Mouse (Mus musculus): ENCODE data around the gene Syngr2. TPM values are rescaled to one million over a fixed set of nuclear protein-coding genes. Genes with fewer than 3 reads are reported as not detected.

The Syngr2 gene
- polyA plus RNA-seq, 1 experiment: 229 TPM

GRCm38 (mm10) chr11:117768725-117769682 lies 40.5 kb upstream of the Syngr2 start:
- WGBS: 28% methylated on average over 20 of the region's 20 CpGs
- Histone ChIP-seq H3K36me3 (ENCODE audit: control insufficient read depth, insufficient read depth, low read length) (peaks cover 66% of the 10 kb centered on the region), H3K4me1 (ENCODE audit: control insufficient read depth, insufficient read depth, insufficient read length, low read length) (peaks cover 11% of the 10 kb centered on the region)

GRCm38 (mm10) chr11:117769683-117770047 lies 39.8 kb upstream of the Syngr2 start:
- H3K27ac ChIP-seq (ENCODE audit: insufficient read depth, low read depth, low read length): no peak overlapping the region
- peaks cover 66% of the 10 kb centered on the region for H3K36me3 ChIP-seq (ENCODE audit: control insufficient read depth, insufficient read depth, low read length)
- TF ChIP-seq CTCF (IDR thresholded peaks at IDR 0.05; ENCODE audit: extremely low read depth, insufficient read length, insufficient replicate concordance, low read depth, low read length): no peak
- peaks cover 11% of the 10 kb centered on the region for H3K4me1 ChIP-seq (ENCODE audit: control insufficient read depth, insufficient read depth, insufficient read length, low read length)
- WGBS: 89% methylated on average over 7 of the region's 7 CpGs
- H3K4me3 ChIP-seq (ENCODE audit: low read depth, low read length): no peak overlapping the region
- H3K27me3 ChIP-seq (ENCODE audit: control insufficient read depth, insufficient read depth, low read length): no peaks in the 10 kb centered on the region

More at GRCm38 (mm10) chr11:117768725-117769682, 40.5 kb upstream of the Syngr2 start:
- Histone ChIP-seq H3K27me3 (ENCODE audit: control insufficient read depth, insufficient read depth, low read length) (no peaks in the 10 kb centered on the region), H3K27ac (ENCODE audit: insufficient read depth, low read depth, low read length) (peak overlapping the region; percentile 85), H3K4me3 (ENCODE audit: low read depth, low read length) (peak overlapping the region; percentile 9; the same call in 1 of the 2 replicates)
- TF ChIP-seq CTCF (IDR thresholded peaks at IDR 0.05; ENCODE audit: extremely low read depth, insufficient read length, insufficient replicate concordance, low read depth, low read length): no peak
- no peak for TF ChIP-seq POLR2A (IDR thresholded peaks at IDR 0.05; ENCODE audit: low read depth, low read length)

GRCm38 (mm10) chr11:117770407-117770806 lies 39.1 kb upstream of the Syngr2 start:
- Histone ChIP-seq H3K27ac (ENCODE audit: insufficient read depth, low read depth, low read length) (no peak overlapping the region), H3K36me3 (ENCODE audit: control insufficient read depth, insufficient read depth, low read length) (peaks cover 66% of the 10 kb centered on the region), H3K27me3 (ENCODE audit: control insufficient read depth, insufficient read depth, low read length) (no peaks in the 10 kb centered on the region), H3K4me1 (ENCODE audit: control insufficient read depth, insufficient read depth, insufficient read length, low read length) (peaks cover 11% of the 10 kb centered on the region), H3K4me3 (ENCODE audit: low read depth, low read length) (no peak overlapping the region)
- TF ChIP-seq POLR2A (IDR thresholded peaks at IDR 0.05; ENCODE audit: low read depth, low read length): no peak
- TF ChIP-seq CTCF (IDR thresholded peaks at IDR 0.05; ENCODE audit: extremely low read depth, insufficient read length, insufficient replicate concordance, low read depth, low read length): no peak
- WGBS: 87% methylated on average over 10 of the region's 10 CpGs

GRCm38 (mm10) chr11:117772352-117772751 lies 37.1 kb upstream of the Syngr2 start:
- Histone ChIP-seq H3K27ac (ENCODE audit: insufficient read depth, low read depth, low read length) (no peak overlapping the region), H3K27me3 (ENCODE audit: control insufficient read depth, insufficient read depth, low read length) (no peaks in the 10 kb centered on the region), H3K36me3 (ENCODE audit: control insufficient read depth, insufficient read depth, low read length) (peaks cover 58% of the 10 kb centered on the region), H3K4me1 (ENCODE audit: control insufficient read depth, insufficient read depth, insufficient read length, low read length) (peaks cover 11% of the 10 kb centered on the region), H3K4me3 (ENCODE audit: low read depth, low read length) (no peak overlapping the region)
- 90% methylated on average over 7 of the region's 7 CpGs for WGBS
- TF ChIP-seq POLR2A (IDR thresholded peaks at IDR 0.05; ENCODE audit: low read depth, low read length) (no peak), CTCF (IDR thresholded peaks at IDR 0.05; ENCODE audit: extremely low read depth, insufficient read length, insufficient replicate concordance, low read depth, low read length) (no peak)

GRCm38 (mm10) chr11:117774925-117775324 lies 34.5 kb upstream of the Syngr2 start:
- Histone ChIP-seq H3K27ac (ENCODE audit: insufficient read depth, low read depth, low read length) (no peak overlapping the region), H3K36me3 (ENCODE audit: control insufficient read depth, insufficient read depth, low read length) (peaks cover 63% of the 10 kb centered on the region), H3K27me3 (ENCODE audit: control insufficient read depth, insufficient read depth, low read length) (no peaks in the 10 kb centered on the region), H3K4me1 (ENCODE audit: control insufficient read depth, insufficient read depth, insufficient read length, low read length) (peaks cover 13% of the 10 kb centered on the region), H3K4me3 (ENCODE audit: low read depth, low read length) (no peak overlapping the region)
- 91% methylated on average over 10 of the region's 10 CpGs for WGBS
- TF ChIP-seq CTCF (IDR thresholded peaks at IDR 0.05; ENCODE audit: extremely low read depth, insufficient read length, insufficient replicate concordance, low read depth, low read length) (no peak), POLR2A (IDR thresholded peaks at IDR 0.05; ENCODE audit: low read depth, low read length) (no peak)

- Histone ChIP-seq H3K27ac (ENCODE audit: insufficient read depth, low read depth, low read length) (no peak overlapping the region), H3K27me3 (ENCODE audit: control insufficient read depth, insufficient read depth, low read length) (no peaks in the 10 kb centered on the region), H3K4me1 (ENCODE audit: control insufficient read depth, insufficient read depth, insufficient read length, low read length) (peaks cover 13% of the 10 kb centered on the region), H3K4me3 (ENCODE audit: low read depth, low read length) (no peak overlapping the region), H3K36me3 (ENCODE audit: control insufficient read depth, insufficient read depth, low read length) (peaks cover 57% of the 10 kb centered on the region)
- TF ChIP-seq POLR2A (IDR thresholded peaks at IDR 0.05; ENCODE audit: low read depth, low read length) (no peak), CTCF (IDR thresholded peaks at IDR 0.05; ENCODE audit: extremely low read depth, insufficient read length, insufficient replicate concordance, low read depth, low read length) (no peak)
- WGBS: 88% methylated on average over 13 of the region's 13 CpGs
Measured at GRCm38 (mm10) chr11:117775540-117775939, 33.9 kb upstream of the Syngr2 start.

GRCm38 (mm10) chr11:117776085-117776792 lies 33.2 kb upstream of the Syngr2 start:
- H3K4me3 ChIP-seq (ENCODE audit: low read depth, low read length): no peak overlapping the region
- peaks cover 16% of the 10 kb centered on the region for H3K4me1 ChIP-seq (ENCODE audit: control insufficient read depth, insufficient read depth, insufficient read length, low read length)
- H3K27ac ChIP-seq (ENCODE audit: insufficient read depth, low read depth, low read length): no peak overlapping the region
- H3K27me3 ChIP-seq (ENCODE audit: control insufficient read depth, insufficient read depth, low read length): no peaks in the 10 kb centered on the region
- no peak for TF ChIP-seq CTCF (IDR thresholded peaks at IDR 0.05; ENCODE audit: extremely low read depth, insufficient read length, insufficient replicate concordance, low read depth, low read length)
- no peak for TF ChIP-seq POLR2A (IDR thresholded peaks at IDR 0.05; ENCODE audit: low read depth, low read length)
- 90% methylated on average over 14 of the region's 14 CpGs for WGBS
- H3K36me3 ChIP-seq (ENCODE audit: control insufficient read depth, insufficient read depth, low read length): peaks cover 54% of the 10 kb centered on the region

Data from small intestine, adult 2 months (tissue).